Mouse (Mus musculus): ENCODE measurements around the gene Rgs5. TPM values are rescaled to one million over a fixed set of nuclear protein-coding genes. Genes with fewer than 3 reads are reported as not detected.

Rgs5 gene
- polyA plus RNA-seq (2014; fragmentation: Illumina TruSeq; extraction: RNeasy Lipid Tissue Mini Kit (QIAGEN cat#74804); ENCODE audit: low read depth, low replicate concordance), result 80.3 TPM

DNA sequence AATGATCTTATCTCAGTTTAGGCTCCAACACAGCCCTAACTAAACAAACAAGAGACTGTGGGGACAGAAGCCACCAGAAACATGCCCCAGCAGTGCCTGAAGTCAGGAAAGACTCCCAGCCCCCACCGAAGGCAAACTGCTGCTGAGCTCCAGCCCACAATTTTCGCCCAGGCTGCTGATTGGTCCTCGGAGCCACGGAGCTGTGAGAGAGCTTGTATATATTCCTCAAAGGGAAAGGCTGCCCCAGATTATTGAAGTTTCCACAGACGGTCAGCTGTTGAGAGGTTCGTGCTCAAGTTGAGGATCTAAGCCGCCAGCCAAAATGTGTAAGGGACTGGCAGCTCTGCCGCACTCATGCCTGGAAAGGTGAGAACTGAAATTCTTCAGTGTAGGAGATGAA lies at the start of gene Rgs5:
Gene Rgs5, plus strand, starts transcription at position 246 of the 400 bp plus-strand sequence.

Other genes with a start within 250 kb of the Rgs5 start
- gene Nuf2, start 124.0 kb upstream of the Rgs5 start, polyA plus RNA-seq (2014; fragmentation: Illumina TruSeq; extraction: RNeasy Lipid Tissue Mini Kit (QIAGEN cat#74804); ENCODE audit: low read depth, low replicate concordance), result 2.7 TPM
- 9.9 TPM for gene Rgs4, start 92.1 kb downstream of the Rgs5 start, polyA plus RNA-seq (2014; fragmentation: Illumina TruSeq; extraction: RNeasy Lipid Tissue Mini Kit (QIAGEN cat#74804); ENCODE audit: low read depth, low replicate concordance)